Mouse (Mus musculus): ENCODE measurements at regions not wholly inside any gene's neighbourhood (a gene's known extent, or its start where the extent isn't known, plus 50 kb on each side); places are given as distances from the start of the nearest gene placed in this dataset.

DNA sequence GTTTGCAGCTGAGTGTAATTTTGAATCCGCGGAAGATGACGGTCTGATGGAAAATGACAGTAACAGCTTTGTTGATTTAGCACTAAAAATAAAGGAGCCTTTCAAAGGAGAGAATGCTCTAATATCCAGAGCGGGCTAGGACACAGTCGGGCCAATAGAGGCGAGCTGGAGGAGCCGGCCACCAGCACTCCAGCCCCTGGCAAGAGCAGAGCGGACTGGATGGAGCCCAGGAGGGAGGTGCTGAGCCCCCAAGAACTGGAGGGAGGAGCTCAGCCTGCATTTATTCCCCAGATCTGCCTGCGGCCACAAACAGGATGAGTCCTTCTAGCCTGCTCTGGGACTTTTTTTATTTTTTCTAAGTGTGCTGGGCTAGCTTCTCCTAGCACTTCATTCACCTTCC lies 426.9 kb downstream of the Insc start:
- in situ Hi-C loops (cut with MboI, MseI) = no loop called here

DNA sequence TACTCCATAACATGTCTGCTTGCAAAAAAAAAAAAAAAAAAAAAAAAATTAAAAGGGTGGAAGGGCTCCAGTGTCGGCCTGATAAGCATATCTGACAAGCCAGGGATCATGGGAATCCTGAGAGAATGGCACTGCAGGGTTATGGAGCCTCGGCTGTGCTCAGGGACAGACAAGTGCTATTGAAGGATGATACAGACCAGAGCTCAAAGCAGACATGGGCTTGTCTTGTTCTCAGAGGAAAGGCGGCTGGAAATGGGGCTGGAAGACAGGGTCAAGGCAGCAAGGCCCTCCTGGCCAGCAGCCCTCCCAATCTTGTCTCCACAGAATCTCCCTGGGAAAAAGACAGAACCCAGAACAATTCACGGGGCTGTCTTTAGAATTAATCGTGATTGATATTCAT lies 449.0 kb downstream of the Insc start:
- in situ Hi-C loops (cut with MboI, MseI) = no loop called here

DNA sequence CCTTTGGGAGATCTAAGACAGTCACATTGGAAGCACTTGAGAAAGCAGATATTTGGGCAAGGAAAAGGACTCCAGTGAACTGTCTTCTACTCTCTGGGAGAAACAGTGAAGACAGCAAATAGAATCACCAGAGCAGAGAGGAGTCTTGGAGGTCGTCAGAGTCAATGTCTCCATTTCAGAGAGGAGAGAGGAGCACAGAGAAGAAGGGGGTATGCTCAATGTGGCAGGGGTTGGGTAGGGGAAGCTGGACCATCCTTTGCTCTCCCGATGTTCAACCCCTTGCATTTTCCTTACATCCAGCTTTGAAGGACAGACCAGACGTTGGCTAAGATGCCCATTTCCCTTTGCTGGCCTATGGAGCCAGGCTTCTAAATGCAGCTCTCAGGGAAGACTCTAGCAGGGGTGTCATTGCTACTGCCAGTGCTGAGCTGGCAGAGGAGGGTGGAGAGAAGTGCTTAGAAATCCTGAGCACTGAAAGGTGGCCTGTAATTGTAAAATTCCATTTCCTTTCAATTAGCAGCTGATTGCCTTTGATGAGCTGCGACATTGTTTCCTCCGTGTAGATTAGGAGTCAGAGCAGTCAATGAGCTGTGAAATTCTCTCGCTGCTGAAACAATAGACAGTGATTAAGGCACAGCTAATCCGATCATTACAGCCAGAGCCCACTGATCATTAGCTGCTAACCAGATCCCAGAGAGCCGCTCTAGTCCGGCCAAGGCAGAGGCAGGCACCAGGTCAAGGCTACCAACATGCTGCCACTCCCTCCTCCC lies 449.7 kb downstream of the Insc start:
- in situ Hi-C loops (cut with MboI, MseI) = no loop called here

DNA sequence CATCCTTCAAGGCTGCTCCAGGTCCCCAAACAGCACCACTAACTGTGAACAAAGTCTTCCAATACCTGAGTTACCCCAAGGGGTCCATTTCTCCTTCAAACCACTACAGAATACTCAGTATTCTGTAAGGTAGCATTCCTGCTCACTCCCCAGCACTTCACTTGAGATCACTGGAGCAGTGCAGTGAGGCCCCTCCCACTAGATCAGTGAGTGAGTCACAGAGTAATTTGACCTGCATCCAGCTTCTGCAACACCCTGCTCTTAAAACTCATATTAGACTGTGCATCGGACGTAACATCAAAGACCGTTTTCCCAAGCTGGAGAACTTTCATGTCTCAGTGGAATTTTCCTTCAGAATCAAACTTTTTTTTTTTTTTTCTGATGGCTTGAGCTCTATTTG lies 461.4 kb downstream of the Insc start:
- in situ Hi-C loops (cut with MboI, MseI) = no loop called here

DNA sequence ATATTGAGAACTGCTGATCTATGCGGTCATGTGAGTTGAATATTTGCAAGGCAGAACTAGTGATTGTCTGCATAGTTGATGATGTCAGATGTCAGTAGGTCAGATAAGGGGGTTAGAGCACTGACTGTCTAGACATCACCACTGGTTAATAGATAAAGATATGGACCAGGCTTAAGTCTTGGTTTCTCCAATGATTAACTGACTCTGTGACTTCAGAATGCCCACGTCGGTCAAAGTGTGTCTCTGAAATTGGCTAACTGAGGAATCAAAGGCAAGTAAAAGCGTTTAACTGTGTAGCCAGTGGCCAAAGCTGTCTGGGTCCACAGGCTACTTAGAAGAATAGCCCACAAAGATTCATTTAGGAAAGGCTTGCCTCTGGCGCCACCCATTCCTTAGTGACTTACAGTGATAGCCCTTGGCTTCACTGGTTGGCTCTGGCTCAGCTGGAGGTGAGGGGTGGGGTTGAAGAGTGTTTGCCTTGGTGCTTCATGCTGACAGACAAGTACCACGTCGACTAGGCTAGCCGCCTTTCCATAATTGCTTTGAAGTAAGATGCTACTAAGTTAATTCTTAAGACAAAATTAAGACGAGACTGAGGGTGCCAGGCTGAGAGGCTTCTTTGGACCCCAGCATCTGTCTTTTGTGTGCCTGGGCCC lies 463.1 kb downstream of the Insc start:
- in situ Hi-C loops (cut with MboI, MseI) = no loop called here

DNA sequence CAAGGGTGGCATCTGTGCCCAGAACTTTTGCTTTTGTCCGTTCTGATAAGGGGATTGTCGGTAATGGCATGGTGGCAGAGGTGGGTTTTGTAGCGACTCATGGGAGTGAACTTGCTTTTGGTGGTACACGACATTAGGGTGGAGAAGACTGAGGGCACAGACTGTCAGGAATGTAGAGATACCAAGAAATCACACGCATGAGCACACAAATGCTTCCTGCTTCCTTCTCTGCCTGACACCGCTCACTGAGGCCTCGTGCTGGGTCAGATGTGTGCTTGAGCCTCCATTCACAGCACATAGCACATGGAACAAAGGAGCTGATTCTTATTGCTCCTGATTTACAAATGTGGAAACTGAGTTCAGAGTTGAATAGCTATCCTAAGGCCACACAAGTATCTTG lies 465.3 kb downstream of the Insc start:
- in situ Hi-C loops (cut with MboI, MseI) = no loop called here

DNA sequence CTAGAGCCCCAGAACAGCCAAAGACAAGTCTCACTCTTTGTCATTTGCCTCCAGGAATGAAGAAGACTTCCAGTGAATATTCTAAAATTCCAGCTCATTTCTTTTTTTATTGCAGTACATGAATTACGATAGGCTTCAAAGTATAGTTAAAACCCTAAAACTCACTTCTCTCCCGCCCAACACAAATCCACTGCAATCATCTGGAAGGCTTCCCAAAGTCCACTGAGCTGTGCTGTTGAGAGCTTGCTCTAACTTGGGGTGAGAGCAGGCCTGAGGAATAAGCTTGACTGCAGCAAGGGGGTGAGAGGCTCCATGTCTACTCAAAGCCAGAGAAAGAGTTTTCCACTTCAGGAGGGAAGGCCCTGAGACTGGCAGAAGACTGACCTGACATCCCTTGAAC lies 466.5 kb downstream of the Insc start:
- in situ Hi-C loops (cut with MboI, MseI) = no loop called here

DNA sequence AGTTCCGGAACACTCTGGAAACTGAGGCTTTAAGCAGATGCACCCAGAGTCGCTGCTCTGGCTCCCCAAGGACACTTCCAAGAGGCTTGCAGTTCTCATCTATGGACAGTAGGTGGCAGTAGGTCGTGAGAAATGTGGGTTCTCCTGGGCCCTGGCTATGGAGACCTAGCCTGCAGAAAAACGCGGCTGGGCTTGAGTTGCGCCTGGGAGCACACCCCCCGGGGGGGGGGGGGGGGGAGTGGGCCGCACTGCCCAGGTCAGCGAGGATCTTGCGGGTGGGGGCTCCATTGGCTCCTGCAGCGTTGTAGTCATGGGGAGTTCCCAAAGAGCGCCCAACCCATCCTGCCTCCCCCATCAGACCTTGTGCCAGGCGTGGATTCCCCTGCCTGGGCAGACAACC lies 473.3 kb downstream of the Insc start:
- in situ Hi-C loops (cut with MboI, MseI) = no loop called here

DNA sequence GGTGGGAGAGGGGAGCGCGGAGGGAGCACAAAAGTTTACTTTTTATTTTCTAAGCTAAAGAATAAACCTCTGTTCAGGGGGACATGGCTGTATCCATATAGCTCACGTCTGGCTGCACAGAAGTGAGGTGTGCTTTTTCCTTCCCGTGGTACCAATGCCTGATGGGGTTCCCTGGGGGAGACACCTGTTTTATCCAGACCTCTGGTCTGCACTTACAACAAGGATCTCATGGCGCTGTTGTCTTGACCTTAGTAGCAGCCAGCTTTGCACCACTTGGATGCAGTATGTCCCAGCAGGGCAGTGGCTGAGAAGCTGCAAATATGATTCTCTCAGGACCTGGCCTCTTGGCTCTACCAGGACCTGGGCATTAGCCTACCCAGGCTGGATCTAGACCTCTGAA lies 473.8 kb downstream of the Insc start:
- in situ Hi-C loops (cut with MboI, MseI) = no loop called here

DNA sequence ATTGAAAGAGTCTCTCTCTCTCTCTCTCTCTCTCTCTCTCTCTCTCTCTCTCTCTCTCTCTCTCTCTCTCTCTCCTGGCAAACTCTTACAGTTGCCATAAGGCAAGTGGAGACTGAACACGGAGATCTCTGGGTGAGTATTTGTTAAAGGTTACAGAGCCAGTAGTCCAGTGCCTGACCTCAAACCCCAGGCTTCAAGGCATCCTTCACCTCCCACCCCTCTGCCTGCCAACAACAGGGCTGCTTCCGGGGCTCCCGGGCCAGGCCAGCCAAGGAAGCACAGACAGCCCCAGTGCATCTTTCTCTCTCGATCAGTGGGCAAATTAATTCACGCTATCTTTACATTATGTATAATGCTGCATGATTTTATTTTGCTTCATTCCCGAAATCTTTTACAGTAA lies 474.2 kb downstream of the Insc start:
- in situ Hi-C loops (cut with MboI, MseI) = no loop called here

DNA sequence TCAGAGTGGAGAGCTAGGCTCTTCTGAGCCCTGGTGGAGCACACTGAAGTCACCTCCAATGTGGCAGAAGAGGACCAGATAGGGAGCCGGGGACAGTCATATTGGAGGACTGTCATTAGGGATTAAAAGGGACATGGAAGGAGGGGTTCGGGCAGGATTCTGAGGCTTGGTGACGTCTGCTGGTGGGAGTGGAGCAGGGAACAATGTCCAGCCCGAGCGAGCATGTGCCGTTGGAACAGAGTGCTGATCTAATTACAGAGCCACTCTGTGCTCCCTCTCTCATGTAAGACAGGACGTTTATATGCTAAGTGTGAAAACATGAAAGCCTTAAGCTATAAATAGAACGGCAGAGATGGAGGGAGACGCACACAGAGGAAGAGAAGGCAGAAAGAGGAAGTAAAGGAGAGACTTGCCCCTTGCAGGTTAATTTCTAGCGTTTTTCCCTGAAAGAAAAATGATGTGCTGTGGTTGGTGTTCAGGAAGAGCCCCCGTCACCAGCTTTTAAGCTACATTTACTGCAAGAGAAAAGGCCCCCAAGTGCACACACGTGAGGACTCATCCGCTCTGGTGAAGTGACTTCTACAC lies 475.2 kb downstream of the Insc start:
- in situ Hi-C loops (cut with MboI, MseI) = no loop called here

DNA sequence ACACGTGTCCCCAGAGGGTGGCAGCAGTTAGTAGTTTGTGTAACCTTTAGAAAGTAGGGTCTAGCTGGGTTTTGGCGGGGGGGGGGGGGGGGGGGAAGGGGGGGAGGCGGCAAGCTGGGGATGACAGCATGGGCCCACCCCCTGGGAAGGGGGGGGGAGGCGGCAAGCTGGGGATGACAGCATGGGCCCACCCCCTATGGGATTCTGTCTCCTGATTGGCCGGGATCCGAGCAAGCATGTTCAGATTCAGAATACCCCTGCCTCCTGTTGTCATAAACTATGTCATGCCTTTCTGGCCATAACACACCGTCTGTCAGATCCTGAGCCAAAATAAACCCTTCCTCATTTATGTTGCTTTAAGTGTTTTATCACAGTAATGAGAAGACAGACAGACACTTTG lies 479.1 kb downstream of the Insc start:
- in situ Hi-C loops (cut with MboI, MseI) = loop anchor here (10.0 kb wide), 1 partner anchor 812 kb away; the partner anchor contains the start of genes 1110004F10Rik and Sox6

DNA sequence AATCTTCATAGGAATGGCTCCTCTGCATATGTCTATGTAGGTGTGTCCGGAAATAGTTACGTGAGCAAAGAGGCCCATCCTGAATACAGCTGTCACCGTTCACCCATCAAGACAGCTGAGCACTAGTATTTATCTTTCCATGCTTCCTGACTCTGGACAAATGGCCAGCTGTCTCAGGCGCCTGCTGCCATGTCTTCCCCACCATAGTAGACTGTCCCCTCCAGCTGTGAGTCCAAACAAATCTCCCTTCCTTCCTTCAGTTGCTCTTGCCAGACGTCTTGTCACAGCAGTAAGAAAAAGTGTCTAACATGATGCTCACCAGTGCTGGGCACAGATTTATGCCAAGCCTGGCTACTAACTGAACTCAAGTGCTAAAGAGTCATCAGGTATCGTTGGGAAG lies 487.0 kb downstream of the Insc start:
- in situ Hi-C loops (cut with MboI, MseI) = no loop called here

DNA sequence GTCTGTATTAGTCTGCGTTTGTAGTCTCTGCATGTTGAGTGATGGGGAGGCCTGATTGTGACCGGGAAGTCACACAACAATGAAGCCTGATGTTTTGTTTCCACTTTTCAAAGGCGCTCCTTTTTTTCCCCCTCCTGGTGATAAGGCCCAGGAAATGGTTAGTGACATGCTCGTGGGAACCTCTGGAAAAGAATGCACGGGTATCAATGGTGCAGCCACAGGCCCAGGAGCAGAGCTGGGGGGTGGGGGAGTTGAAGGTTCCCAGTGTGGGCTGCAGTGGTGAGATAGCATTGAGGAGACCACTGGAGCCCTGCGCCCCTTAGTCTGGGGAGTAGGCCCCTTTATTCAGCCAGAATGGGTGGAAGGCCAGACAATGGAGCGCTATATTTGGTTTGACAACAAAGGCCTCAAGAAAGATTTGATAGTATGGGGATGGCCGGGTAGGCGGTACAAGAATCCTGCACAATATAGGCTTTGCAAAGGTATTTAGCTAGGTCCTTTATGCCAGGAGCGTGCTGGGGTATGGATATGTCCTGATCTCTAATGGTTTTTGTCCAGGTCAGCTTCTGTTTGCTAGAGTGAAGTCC lies 490.4 kb downstream of the Insc start:
- in situ Hi-C loops (cut with MboI, MseI) = no loop called here

DNA sequence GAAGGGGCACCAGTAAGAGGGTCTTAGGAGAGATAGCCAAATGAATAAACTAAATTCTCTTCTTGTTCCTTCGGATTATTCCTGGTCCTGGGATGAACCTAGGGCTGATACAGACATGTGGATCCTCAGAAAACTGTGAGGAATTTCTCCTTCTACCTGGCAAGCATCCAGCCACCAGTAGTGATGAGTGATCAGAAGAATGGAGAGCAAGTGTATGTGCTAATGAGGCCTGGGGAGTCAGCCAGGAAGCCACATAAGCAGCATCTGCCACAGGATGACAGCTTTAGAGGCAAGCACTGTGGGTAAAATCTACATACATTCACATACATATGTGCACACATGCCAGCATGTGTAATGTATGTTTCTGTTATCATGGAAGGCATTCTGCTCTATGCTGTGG lies 493.6 kb downstream of the Insc start:
- in situ Hi-C loops (cut with MboI, MseI) = no loop called here

DNA sequence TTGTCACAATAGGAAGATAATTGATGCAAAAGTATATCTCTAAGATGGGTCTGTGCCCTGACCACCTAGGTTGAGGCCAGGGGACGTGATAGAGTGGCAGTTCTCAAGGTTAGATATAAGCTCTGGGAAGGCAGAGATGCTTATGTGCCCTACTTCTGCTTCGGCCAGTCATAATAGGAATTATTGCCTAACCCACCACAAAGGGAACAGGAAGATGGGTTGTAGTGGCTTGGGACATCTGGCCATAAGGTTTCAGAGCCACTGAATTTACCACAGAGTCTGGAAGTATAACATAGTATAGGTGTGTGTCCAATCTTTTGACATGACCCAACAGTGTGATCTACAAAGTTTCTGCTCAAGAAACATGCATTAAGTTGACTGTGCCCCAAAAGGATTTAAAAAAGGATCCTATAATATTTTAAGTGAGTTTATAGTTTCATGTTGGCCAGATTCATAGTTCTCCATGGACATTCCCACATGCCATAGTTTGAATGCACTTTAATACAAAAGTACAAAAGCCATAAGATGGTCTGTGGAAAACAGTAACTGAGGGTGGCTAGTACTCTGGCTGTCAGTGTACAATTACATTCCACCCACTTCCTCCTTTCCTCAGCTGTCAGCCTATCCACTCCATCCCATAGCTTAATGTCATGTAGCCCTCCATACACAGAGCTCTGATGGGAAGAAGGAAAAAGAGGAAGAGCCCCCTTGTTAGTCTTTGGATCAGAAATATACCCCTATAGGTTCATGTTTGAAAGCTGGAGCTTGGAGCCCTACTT lies 508.3 kb downstream of the Insc start:
- in situ Hi-C loops (cut with MboI, MseI) = no loop called here

DNA sequence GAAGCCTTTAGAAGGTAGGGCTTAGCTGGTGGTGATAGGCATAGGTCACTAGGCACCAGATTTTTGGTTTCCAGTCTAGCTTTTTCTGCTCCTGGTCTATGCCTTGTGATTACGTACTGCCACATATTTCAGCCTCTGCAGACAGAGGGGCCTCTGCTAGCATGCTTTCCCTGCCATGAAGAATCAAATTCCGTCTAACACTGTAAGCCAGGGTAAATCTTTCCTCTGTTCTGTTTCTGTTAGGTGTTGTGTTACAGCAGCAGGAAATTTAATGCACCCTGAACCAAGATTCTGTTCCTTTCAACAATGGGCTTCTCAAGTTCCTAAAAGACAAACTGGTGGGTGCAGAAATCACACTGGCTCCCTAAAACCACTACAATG lies 508.9 kb downstream of the Insc start:
- in situ Hi-C loops (cut with MboI, MseI) = no loop called here

DNA sequence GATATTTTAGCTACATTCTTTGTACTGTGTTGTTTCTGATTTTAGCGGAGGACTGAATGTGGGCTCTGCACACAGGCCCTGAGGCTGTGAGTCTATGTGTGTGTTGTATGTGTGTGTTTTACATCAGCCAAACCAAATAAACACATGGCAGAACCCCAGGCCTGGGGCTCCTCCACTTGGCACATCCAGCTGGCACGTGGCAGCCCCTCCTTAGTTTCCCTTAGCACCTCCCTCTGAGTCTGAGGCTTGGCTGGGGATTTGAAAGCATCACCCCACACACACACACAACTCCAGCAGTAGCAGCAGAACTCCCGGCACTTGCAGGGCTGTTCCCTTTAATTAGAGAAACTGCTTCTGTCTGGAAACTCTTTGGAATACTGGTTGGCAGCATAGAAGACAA lies 515.1 kb downstream of the Insc start:
- in situ Hi-C loops (cut with MboI, MseI) = no loop called here

DNA sequence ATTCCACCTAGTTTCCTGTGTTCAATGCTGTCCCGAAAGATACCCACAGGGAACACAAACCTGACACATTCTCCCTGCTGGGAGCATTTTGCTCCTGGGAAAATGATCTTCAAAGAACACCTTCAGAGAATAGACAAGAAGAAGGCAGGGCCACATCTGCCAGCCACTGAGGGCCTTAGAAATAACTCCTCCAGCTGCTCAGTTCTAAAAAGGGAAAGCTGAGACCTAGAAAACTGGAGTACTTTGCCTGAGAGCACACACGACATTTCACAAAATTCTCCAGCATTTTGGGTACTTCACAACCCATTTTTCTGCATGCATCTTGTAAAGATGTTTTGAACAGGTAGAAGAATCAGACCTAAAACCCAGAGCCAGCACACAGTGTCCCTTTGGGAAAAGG lies 519.6 kb downstream of the Insc start:
- in situ Hi-C loops (cut with MboI, MseI) = no loop called here

DNA sequence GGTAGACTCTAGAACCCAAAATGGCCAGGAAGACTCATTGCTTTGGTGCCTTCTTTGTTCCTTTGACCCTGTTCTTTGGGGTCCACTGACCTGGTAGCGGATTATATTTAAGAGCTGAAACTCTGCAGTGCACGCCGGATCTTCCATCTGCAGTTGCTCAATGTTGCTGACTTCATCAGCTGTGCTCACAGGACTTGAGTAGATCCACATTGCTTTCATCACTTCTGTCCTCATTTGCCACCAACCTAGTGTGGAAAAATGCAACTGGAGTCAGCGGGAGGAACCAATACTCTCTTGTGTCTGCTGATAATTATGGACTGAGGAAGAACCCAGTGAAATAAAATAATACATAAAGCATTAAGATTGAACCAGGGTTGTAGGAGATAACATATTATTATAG lies 522.6 kb downstream of the Insc start:
- in situ Hi-C loops (cut with MboI, MseI) = no loop called here

DNA sequence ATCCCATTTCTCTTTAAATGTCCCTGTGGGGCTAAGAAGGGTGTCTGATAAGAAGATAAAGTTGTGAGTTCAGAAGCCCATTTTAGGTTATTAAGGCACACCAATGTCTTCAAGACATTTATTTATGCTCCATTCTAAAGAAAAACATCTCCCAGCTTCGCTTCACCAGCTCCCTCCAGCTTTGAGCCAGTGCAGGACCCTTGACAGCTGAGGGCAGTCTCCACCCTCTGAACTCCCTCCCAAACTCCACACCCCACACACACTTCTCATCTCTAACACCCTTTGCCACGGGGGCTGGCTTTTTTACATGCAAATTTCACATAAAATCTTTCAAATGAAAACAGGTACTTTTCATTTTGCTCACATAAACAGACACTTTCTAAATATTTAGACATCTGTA lies 527.3 kb downstream of the Insc start:
- in situ Hi-C loops (cut with MboI, MseI) = no loop called here

DNA sequence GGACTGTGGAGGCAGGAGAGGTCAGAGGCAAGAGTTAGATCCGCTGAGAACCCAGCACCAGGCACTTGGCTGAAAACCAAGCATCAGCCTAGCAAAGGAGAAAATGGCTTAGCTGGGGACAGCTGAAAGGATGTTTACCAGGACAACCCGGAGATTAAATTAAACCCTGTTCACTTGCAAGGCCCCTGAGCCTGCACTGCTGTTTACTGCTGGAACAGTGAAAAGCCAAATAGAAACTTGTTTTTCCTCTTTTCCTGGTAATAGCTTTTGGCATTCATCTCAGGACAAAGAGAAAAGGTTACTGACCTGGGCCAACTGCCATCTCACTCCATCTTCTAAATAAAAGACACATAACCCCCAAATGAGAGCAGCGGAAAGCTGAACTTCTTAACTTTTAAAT lies 531.3 kb downstream of the Insc start:
- in situ Hi-C loops (cut with MboI, MseI) = no loop called here
